Mouse (Mus musculus): ENCODE results near the gene D7Ertd443e. TPM values are rescaled to one million over a fixed set of nuclear protein-coding genes. Genes with fewer than 3 reads are reported as not detected.

D7Ertd443e gene
- total RNA-seq, 4 experiments from 2014 or later = 6.7 to 9.5 (median 7.6) TPM

DNA sequence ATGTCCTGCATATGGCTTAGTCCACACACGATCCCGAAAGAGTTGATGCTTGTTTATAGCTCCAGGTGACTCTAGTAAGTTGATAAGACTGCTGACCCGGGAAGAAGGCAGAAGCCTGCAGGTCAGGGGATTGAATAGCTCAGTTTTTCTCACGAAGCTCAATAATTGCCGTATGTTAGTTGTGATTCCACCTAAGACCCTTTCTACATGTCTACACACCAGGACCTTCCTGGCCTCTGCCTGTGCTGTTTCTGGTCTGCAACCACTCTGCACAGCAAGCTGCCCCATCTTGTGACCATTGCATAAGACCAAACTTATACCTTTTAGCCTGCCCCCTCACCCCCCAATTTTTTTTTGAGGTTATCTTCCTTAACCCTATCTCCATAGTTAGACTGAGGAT is 96.3 kb downstream of the D7Ertd443e start:
- DNase-seq (ENCODE audit: low spot score) = no peak

GRCm38 (mm10) chr7:134287570-134288222 is 97.8 kb downstream of the D7Ertd443e start:
- DNase-seq (ENCODE audit: low spot score) = peak; percentile 31

- no peak for DNase-seq (ENCODE audit: low spot score)
These were observed 112.5 kb downstream of the D7Ertd443e start for GRCm38 (mm10) chr7:134272956-134273355.

DNA sequence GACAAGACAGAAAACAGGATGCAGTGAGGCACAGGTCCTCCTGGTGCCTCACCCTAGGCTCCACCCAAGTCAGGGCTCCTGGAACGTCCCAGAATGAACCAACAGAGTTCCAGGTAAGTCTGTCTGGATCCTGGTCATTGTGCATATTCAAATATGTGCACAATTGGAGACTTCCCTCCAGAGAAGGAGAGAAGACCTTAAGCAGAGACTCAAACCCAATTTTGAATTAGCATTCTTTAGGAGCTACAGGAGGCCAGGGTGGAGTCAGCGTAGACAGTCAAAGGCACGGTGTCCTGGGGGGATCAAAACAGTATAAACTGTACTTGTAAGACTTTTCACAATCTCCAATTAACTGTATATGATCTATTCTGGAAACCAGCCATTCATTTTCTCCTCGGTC is 113.0 kb downstream of the D7Ertd443e start:
- DNase-seq (ENCODE audit: low spot score) = no peak

GRCm38 (mm10) chr7:134265783-134266182 is 119.7 kb downstream of the D7Ertd443e start:
- DNase-seq (ENCODE audit: low spot score) = no peak

GRCm38 (mm10) chr7:134263146-134263906 is 122.1 kb downstream of the D7Ertd443e start:
- DNase-seq (ENCODE audit: low spot score) = peak; percentile 49

DNA sequence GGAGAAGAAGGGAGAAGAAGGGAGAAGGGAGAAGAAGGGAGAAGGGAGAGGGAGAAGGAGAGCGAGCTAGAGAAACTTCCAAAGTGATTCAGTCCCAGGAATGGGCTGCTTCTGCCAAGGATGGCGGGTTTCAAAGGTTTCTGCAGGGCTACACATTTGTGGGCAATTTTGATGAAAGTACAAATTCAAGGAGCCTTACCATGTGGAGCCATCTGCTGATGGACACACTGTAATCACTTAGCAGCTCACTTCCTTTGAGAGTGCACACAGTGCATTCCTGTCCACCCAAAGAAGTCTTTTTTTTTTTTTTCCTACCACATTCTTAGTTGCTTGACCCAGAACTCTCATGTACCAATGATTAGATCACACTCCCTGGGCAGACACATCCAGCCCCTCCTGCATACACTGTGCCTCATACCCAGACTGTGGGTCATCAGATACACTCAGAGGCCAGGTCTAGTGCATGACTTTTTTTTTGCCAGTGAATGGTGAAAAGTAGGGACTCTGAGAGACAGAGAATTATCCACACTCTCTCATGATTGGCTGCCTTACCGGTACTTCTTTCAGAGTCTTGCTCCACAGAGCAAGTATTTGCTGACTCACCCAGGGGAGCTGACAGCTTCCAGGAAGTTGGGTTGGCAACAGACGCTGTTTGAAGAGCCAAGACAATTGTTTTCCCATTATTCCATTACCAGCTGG is 124.3 kb downstream of the D7Ertd443e start:
- DNase-seq (ENCODE audit: low spot score) = peak; percentile 77

DNA sequence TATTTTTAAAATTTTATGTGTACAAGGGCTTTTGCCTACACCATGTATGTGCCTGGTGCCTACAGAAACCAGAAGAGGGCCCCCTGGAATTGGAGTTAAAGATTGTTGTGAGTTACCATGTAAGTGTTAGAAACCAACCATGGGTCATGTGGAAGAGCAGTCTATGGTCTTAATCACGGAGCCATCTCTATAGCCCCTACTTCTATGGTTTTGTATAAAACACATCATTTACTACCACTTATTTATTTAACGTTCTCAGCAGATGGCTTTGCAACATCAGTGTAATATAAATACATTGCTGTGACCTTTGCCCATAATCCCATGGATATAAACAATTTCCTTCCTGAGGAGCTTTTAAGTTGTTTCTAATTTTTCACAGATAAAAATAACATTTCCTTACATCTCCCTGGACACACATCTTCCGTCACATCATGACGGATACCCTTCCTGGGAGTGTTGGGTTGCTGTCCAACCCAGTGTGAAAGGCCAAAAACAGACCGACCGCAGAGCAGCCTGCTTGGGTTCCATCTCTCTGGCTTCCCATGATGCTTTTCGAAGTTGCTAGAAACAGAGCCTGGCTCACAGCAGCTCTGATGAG is 135.1 kb downstream of the D7Ertd443e start:
- DNase-seq (ENCODE audit: low spot score) = no peak

DNA sequence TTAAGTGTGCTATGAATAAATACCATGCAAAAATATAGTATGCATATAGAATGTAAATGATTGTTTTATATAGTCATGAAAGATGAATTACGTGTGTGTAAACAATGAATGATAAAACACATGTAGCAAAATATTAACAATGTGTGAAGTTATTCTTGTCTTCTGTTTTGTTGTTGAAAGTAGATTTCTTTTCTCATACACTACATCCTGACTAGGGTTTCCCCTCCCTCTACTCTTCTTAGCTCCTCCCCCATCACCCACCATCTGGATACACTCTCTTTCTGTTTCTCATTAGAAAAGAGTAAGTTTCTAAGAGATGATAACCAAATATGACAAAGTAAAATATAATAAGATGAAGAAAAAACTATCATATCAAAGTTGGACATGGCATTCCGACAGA is 137.4 kb downstream of the D7Ertd443e start:
- no peak for DNase-seq (ENCODE audit: low spot score)

DNA sequence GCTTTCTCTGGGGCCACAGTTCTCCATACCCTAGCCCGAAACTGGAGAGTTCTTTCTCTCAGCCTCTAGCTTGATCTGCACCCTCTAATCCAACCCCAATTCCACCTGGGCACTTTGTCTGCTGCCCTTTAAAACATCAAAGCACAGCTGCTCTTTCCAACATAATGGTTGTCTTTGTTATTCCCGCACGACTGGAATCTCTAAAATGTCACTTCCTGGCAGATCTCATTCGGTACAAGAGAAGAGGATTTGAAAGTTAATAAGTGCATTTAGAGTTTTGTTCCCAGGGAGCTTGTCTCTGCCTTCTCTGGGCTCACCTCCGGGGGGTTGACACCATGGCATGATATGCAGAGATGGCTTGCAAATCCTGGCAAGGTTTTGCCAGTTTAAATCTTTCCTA is 138.8 kb downstream of the D7Ertd443e start:
- no peak for DNase-seq (ENCODE audit: low spot score)

- no peak for DNase-seq (ENCODE audit: low spot score)
These were observed 142.7 kb downstream of the D7Ertd443e start for GRCm38 (mm10) chr7:134242773-134243172.

DNA sequence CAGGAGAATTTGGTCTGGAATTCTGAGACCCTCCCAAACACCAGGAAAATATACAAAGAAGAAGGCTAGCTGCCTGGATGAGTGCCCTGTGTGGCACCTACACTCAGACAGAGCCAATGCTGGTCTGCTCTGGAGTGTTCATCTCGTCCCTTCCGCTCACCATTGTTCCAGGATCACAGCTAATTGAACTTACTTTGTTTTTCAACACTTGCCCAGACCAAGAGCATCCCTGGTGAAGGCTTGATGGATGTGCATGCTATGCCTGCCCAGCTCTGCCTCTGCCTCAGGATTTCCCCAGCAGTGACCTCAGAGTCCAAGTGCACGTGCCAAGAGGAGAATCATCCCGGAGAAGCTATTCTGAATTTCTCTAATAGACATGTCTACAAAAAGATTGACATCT is 144.2 kb downstream of the D7Ertd443e start:
- no peak for DNase-seq (ENCODE audit: low spot score)

DNA sequence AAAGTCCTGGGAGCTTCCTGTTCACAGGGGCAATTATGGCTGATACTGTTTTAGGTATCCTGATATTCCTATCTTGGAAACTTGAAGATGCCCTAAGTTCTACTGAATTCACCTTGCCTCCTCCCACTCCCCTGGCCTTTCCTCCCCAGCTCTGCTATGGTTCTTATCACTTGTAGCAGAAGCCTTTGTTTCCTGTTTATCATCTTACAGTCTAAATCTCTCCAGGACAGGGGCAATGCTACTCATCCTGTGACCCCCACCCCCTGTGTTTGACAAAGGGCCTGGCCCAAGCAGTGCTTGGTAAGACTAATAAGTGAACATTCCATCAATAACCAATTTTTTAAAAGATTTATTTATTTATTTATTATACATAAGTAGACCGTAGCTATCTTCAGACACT is 144.9 kb downstream of the D7Ertd443e start:
- DNase-seq (ENCODE audit: low spot score) = no peak

GRCm38 (mm10) chr7:134238863-134239262 is 146.6 kb downstream of the D7Ertd443e start:
- DNase-seq (ENCODE audit: low spot score) = no peak

GRCm38 (mm10) chr7:134237356-134237755 is 148.1 kb downstream of the D7Ertd443e start:
- no peak for DNase-seq (ENCODE audit: low spot score)

DNA sequence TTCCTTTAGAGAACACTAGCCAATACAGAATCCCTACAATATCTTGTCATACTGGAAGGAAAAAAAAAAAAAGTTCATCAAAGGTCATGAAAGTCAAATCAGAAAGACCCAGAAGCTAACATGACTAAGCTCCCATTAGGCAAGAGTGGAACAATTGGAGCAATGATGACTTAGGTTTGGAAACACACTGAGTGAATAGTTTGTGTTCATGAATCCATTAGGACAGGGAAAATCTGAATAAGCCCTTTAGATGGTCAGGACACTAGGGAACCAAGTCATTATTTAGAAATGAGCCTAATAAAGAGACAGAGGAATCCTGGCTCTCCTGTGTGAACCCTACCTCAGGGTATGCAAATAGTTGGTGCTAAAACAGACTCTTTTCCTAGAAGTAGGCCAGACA is 148.7 kb downstream of the D7Ertd443e start:
- no peak for DNase-seq (ENCODE audit: low spot score)

- no peak for DNase-seq (ENCODE audit: low spot score)
These were observed 149.9 kb downstream of the D7Ertd443e start for GRCm38 (mm10) chr7:134235552-134235951.

- DNase-seq (ENCODE audit: low spot score) = no peak
These were observed 153.8 kb downstream of the D7Ertd443e start, which contains the start of gene Adam12 for GRCm38 (mm10) chr7:134231378-134232346. TSS of gene Adam12 (minus strand) at chr7:134232146.

DNA sequence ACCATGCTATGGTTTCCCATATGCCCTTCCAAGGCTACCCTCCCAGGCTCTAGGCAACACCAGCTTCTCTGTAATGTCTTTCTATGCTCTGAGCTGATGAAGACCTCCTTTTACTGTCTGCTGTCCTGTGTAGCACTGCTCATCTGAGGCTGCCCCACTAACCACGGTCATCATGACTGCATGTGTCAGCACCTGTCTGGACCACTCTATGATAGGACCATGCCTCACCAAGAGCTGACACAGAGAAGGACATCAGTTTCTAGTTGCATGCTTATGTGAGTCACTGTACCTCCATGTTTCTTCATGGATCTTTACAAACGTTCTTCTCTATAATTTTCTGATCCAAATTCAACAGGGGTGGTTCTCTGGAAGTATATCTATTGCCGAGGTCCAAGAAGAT is 154.8 kb downstream of the D7Ertd443e start:
- no peak for DNase-seq (ENCODE audit: low spot score)

DNA sequence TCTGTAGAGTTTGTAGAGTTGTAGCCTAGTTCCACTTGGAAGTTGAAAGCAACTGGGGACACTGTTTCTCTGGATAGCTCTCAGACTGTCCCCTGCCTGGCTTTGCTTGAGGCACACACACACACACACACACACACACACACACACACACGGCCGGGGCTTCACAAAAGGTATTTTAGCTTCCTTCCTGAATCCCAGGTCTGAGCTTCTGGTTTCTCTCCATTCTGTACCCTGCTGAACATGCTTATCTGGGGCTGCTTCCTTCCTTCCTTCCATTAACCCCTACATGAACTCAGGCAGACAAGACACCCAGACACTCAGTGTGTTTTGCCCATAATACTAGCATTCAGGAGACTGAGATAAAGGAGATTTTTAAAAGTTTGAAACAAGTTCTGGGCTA is 155.6 kb downstream of the D7Ertd443e start:
- DNase-seq (ENCODE audit: low spot score) = no peak

Data from heart, adult 8-10 months (tissue).